Mouse (Mus musculus) forebrain, embryonic 16.5 days (tissue): Measurements from ENCODE around the gene Git1. TPM values are rescaled to one million over a fixed set of nuclear protein-coding genes. Genes with fewer than 3 reads are reported as not detected.

Experiments
- polyA plus RNA-seq: library from polyadenylated mRNA; unstranded; fragments of >200 nt; fragmentation: Nextera tagmentation; extraction: Ambion mirVana; gene quantifications from 2 replicates; pipeline ENCODE4 v1.2.1, GENCODE M21; 2015

The Git1 gene
- polyA plus RNA-seq, 1 experiment from 2014 or later = 16.3 TPM

Other genes with a start within 250 kb of the Git1 start
- gene Coro6, start 31.2 kb upstream of the Git1 start, polyA plus RNA-seq = 0.11 TPM in 1 of 2 replicates, not detected in the other
- gene Ankrd13b, start 3.9 kb upstream of the Git1 start, polyA plus RNA-seq = 33.1 and 38.4 TPM in 2 replicates
- gene Abhd15, start 21.6 kb downstream of the Git1 start, polyA plus RNA-seq = 1.4 and 1.8 TPM in 2 replicates
- gene Trp53i13, start 22.4 kb downstream of the Git1 start, polyA plus RNA-seq = 13.0 and 14.9 TPM in 2 replicates
- gene Gm10392, start 25.6 kb downstream of the Git1 start, polyA plus RNA-seq = not detected in 2 replicates
- gene Taok1, start 114.3 kb downstream of the Git1 start, polyA plus RNA-seq = 27.5 and 29.4 TPM in 2 replicates
- gene Nufip2, start 192.6 kb downstream of the Git1 start, polyA plus RNA-seq = 2.7 and 3.6 TPM in 2 replicates
- 0.19 and 0.66 TPM in 2 replicates for gene Cryba1, start 231.7 kb downstream of the Git1 start, polyA plus RNA-seq